Mouse (Mus musculus): ENCODE measurements around the gene Uvrag. TPM values are rescaled to one million over a fixed set of nuclear protein-coding genes. Genes with fewer than 3 reads are reported as not detected.

Gene Uvrag
- total and polyA plus RNA-seq, 3 experiments: 15.0 to 19.5 TPM; not detected in 1

DNA sequence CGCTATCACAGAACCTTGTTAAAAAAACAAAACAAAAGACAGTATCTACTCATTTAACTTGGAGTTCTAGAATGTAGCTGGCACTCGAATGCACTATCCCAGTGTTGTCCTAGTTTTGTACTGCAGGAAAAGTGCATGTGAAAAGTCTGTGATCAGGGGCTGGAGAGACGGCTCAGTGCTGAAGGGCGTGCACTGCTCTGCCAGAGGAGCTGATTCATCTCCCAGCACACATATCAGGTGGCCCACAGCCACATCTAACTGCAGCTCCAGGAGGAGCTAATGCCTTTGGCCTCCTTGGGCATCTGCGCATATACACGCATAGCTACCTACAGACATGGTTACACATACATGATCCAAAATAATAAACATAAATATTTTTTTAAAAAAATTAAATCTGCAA lies 159.5 kb downstream of the Uvrag start:
- Histone ChIP-seq H3K27me3 (ENCODE audit: control insufficient read depth in 1 of 2, insufficient read depth in 2 of 2, low read length in 2 of 2) (no peaks in the 10 kb centered on the region), H3K36me3 (ENCODE audit: control insufficient read depth in 1 of 2, insufficient read depth in 2 of 2, low read length in 2 of 2) (peaks cover 0 to 23% of the 10 kb centered on the region in 2 experiments; a peak in 3 of 4 replicates), H3K9ac (ENCODE audit: control insufficient read depth, low read depth, low read length, poor library complexity, severe bottlenecking) (no peak overlapping the region), H3K4me1 (ENCODE audit: control insufficient read depth in 1 of 2, insufficient read depth in 2 of 2, low read length in 2 of 2) (peaks cover 12 to 19% of the 10 kb centered on the region in 2 experiments), H3K9me3 (replicated peaks; ENCODE audit: insufficient read depth, low read length) (no peaks in the 10 kb centered on the region), H3K4me3 (ENCODE audit: control insufficient read depth in 1 of 2, insufficient read depth in 1 of 2, low read depth in 2 of 2, low read length in 2 of 2) (no peak overlapping the region), H3K79me2 (ENCODE audit: control insufficient read depth, insufficient read depth, low read length, poor library complexity) (no peaks in the 10 kb centered on the region), H3K27ac (ENCODE audit: control insufficient read depth, low read depth, low read length) (no peak overlapping the region)
- TF ChIP-seq MXI1 (IDR thresholded peaks at IDR 0.05; ENCODE audit: low read depth, low read length) (peak; percentile 44; the same call in 1 of the 2 replicates), ETS1 (IDR thresholded peaks at IDR 0.05; ENCODE audit: low read depth, low read length) (no peak; the same call in 1 of the 2 replicates), HCFC1 (IDR thresholded peaks at IDR 0.05; ENCODE audit: low read depth, low read length) (no peak), EP300 (IDR thresholded peaks at IDR 0.05; ENCODE audit: low read depth in 1 of 2, low read length in 2 of 2) (peak; percentile 14 to 46; a peak in 2 of 4 replicates), MYC (IDR thresholded peaks at IDR 0.05; ENCODE audit: low read depth, low read length) (0 out of 2 replicates have a peak, but pooled peaks have one; percentile 37), ZMIZ1 (IDR thresholded peaks at IDR 0.05; ENCODE audit: low read depth, low read length) (no peak)
- peak; percentile 69 for DNase-seq (ENCODE audit: low read depth, low spot score)

- Histone ChIP-seq H3K36me3 (ENCODE audit: control insufficient read depth in 1 of 2, insufficient read depth in 2 of 2, low read length in 2 of 2) (peaks cover 0 to 12% of the 10 kb centered on the region in 2 experiments; a peak in 3 of 4 replicates), H3K4me1 (ENCODE audit: control insufficient read depth in 1 of 2, insufficient read depth in 2 of 2, low read length in 2 of 2) (peaks cover 7 to 9% of the 10 kb centered on the region in 2 experiments; a peak in 3 of 4 replicates), H3K9ac (ENCODE audit: control insufficient read depth, low read depth, low read length, poor library complexity, severe bottlenecking) (no peak overlapping the region), H3K9me3 (replicated peaks; ENCODE audit: insufficient read depth, low read length) (no peaks in the 10 kb centered on the region), H3K27ac (ENCODE audit: control insufficient read depth, low read depth, low read length) (peak overlapping the region; percentile 19; the same call in 1 of the 2 replicates), H3K79me2 (ENCODE audit: control insufficient read depth, insufficient read depth, low read length, poor library complexity) (no peaks in the 10 kb centered on the region), H3K27me3 (ENCODE audit: control insufficient read depth in 1 of 2, insufficient read depth in 2 of 2, low read length in 2 of 2) (no peaks in the 10 kb centered on the region), H3K4me3 (ENCODE audit: control insufficient read depth in 1 of 2, insufficient read depth in 1 of 2, low read depth in 2 of 2, low read length in 2 of 2) (no peak overlapping the region)
- DNase-seq (ENCODE audit: low read depth, low spot score): peak; percentile 42
- TF ChIP-seq EP300 (IDR thresholded peaks at IDR 0.05; ENCODE audit: low read depth in 1 of 2, low read length in 2 of 2) (peak in 1 of 2 experiments; percentile 19; a peak in 1 of 4 replicates), ETS1 (IDR thresholded peaks at IDR 0.05; ENCODE audit: low read depth, low read length) (peak; percentile 33; the same call in 1 of the 2 replicates), TAL1 (IDR thresholded peaks at IDR 0.05; ENCODE audit: low read length) (peak; percentile 29), USF2 (IDR thresholded peaks at IDR 0.05; ENCODE audit: borderline replicate concordance in 1 of 2, insufficient read depth in 1 of 2, low read depth in 1 of 2, low read length in 2 of 2) (no peak), ZNF384 (IDR thresholded peaks at IDR 0.05; ENCODE audit: low read depth, low read length) (peak; percentile 70)
Measured at GRCm38 (mm10) chr7:98976839-98977457, 164.0 kb downstream of the Uvrag start.

GRCm38 (mm10) chr7:98974590-98974989 lies 166.4 kb downstream of the Uvrag start:
- Histone ChIP-seq H3K9me3 (replicated peaks; ENCODE audit: insufficient read depth, low read length) (no peaks in the 10 kb centered on the region), H3K27ac (ENCODE audit: control insufficient read depth, low read depth, low read length) (no peak overlapping the region), H3K4me1 (ENCODE audit: control insufficient read depth in 1 of 2, insufficient read depth in 2 of 2, low read length in 2 of 2) (peaks cover 4 to 9% of the 10 kb centered on the region in 2 experiments; a peak in 2 of 4 replicates), H3K27me3 (ENCODE audit: control insufficient read depth in 1 of 2, insufficient read depth in 2 of 2, low read length in 2 of 2) (no peaks in the 10 kb centered on the region), H3K36me3 (ENCODE audit: control insufficient read depth in 1 of 2, insufficient read depth in 2 of 2, low read length in 2 of 2) (peaks cover 0 to 6% of the 10 kb centered on the region in 2 experiments), H3K9ac (ENCODE audit: control insufficient read depth, low read depth, low read length, poor library complexity, severe bottlenecking) (no peak overlapping the region), H3K4me3 (ENCODE audit: control insufficient read depth in 1 of 2, insufficient read depth in 1 of 2, low read depth in 2 of 2, low read length in 2 of 2) (no peak overlapping the region), H3K79me2 (ENCODE audit: control insufficient read depth, insufficient read depth, low read length, poor library complexity) (no peaks in the 10 kb centered on the region)
- TF ChIP-seq E2F4 (IDR thresholded peaks at IDR 0.05; ENCODE audit: borderline replicate concordance, low read depth, low read length) (no peak), TAL1 (IDR thresholded peaks at IDR 0.05; ENCODE audit: low read length) (no peak), MEF2A (IDR thresholded peaks at IDR 0.05; ENCODE audit: extremely low read depth, insufficient replicate concordance, low read depth, low read length, poor library complexity, severe bottlenecking) (no peak), POLR2AphosphoS2 (IDR thresholded peaks at IDR 0.05; ENCODE audit: low read length) (no peak), POLR2A (IDR thresholded peaks at IDR 0.05; ENCODE audit: control insufficient read depth in 1 of 2, insufficient read depth in 1 of 2, low read depth in 1 of 2, low read length in 2 of 2, poor library complexity in 1 of 2) (no peak), TBP (IDR thresholded peaks at IDR 0.05; ENCODE audit: low read depth, low read length) (no peak), MYC (IDR thresholded peaks at IDR 0.05; ENCODE audit: low read depth, low read length) (no peak), HCFC1 (IDR thresholded peaks at IDR 0.05; ENCODE audit: low read depth, low read length) (no peak), ETS1 (IDR thresholded peaks at IDR 0.05; ENCODE audit: low read depth, low read length) (no peak), TCF12 (IDR thresholded peaks at IDR 0.05; ENCODE audit: low read depth, low read length) (no peak)
- DNase-seq (ENCODE audit: low read depth, low spot score): no peak
